Mouse (Mus musculus) 3134 (cell line): Measurements from ENCODE around the gene Dbndd1.
"Not testable (repeated sequence)": the region's sequence is repeated elsewhere in the genome, so short reads cannot be mapped to it uniquely, and the experiment has no call there.

Experiments used
- DNase-seq: peaks from one replicate; pipeline ENCODE4 v3.0.0-alpha.2; 2011; ENCODE audit warnings: low spot score; ENCODE audit not compliant: insufficient read length; ENCODE audit errors: extremely low read depth

The Dbndd1 gene

DNA sequence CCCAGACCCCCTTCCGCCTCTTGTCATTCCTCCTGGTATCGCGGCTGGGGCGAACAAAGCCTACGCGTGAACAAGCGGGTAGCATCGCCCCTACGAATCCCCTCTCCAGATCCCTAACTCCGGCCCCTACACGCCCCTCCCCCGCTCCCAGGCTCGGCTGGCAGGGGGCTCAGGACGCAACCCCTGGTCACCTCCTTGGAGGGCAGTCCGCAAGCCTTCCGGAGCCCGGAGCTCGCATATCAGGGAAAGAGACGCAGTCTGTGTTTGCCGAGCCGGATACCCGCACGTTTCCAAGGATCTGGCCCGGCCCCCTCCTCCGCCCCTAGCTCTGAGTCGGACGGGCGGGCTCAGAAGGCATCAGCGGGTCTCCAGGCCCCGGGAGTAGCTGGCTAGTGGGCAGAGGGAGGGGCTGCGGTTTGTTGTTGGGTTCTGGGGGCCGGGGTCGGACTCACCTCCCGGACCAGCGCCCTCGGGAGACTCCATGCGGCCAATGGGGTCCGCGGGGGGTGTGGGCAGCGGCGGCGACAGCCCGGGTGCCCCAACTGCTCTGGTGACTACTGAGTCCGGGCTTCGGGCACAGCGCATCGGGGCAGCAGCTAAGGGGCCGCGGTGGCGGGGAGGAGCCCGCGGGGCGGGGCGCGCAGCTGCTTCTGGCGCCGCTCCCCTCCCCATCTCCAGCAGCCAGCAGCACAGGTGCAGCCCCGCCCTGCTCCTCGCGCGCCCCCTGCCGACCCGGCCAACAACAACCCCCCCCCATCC lies at the start of gene Dbndd1:
Dbndd1 (minus strand) TSS at position 683 of the 759 bp plus-strand sequence.
- DNase-seq = no peak

- DNase-seq = not testable (repeated sequence)
These were observed 49.0 kb upstream of the Dbndd1 start for GRCm38 (mm10) chr8:123564221-123564620.

DNA sequence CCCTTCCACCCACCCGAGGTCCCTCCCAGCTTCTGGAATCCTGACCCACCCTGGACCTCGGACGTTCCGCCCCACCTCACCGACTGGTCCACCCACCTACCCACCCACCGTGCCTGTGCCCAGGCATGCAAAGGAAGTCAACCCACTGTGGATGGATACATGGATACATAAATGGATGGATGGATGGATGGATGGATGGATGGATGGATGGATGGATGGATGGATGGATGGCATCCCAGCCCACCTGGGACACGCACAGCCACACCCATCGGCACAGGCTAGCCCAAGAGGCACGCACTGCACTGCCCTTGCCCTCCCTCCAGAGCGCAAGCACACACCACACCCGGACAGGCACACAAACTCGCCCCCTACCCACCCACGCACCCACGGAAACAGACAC lies 22.4 kb upstream of the Dbndd1 start:
- DNase-seq = not testable (repeated sequence)

GRCm38 (mm10) chr8:123536990-123537380 lies 21.7 kb upstream of the Dbndd1 start:
- DNase-seq = no peak

DNA sequence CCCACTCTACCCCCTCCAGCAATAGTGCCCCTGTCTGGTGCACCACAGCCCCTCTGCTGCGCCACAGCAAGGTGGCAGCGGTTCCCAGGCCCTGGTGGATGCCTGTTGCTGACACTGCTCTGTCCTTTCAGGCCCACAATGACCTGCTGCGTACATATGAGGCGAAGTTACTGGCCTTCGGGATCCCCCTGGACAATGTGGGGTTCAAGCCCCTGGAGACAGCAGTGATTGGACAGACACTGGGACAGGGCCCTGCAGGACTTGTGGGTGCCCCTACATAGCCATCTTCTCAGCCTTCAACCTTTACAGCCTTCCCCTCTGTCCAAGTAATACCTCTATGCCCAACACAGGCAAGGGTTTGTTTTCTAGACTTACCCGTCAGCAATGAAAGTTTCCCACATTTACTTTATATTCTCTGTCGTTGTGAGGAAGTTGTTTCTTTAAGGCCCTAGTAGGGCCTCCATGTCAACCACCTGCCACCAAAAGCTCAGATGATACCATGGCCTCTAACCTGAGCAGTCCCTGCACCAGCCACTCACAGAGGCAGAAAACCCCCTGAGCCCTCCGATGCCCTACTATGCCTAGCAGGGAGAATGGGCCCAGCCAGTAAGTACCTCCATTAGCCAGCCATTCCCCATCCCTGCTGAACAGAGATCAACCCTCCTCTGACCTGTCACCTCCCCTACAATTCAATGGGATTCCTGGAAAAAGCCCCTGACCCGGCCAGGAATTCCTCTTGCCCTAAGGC lies 21.2 kb upstream of the Dbndd1 start:
- no peak for DNase-seq

- no peak for DNase-seq
These were observed 12.6 kb upstream of the Dbndd1 start for GRCm38 (mm10) chr8:123527720-123528489.

DNA sequence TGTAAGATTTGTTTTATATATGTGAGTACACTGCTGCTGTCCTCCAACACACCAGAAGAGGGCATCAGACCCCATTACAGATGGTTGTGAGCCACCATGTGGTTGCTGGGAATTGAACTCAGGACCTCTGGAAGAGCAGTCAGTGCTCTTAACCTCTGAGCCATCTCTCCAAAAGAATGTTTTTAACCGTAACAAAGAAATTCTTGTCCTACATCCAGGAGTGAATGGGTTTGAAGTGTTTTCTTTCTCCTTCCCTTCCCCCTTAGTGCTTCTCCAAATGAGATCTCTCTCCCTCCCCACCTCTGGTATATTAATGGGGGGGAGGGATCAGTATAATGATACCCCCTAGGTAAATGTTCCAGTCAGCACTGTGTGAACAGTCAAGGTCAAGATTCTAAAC lies 4.8 kb upstream of the Dbndd1 start:
- not testable (repeated sequence) for DNase-seq

DNA sequence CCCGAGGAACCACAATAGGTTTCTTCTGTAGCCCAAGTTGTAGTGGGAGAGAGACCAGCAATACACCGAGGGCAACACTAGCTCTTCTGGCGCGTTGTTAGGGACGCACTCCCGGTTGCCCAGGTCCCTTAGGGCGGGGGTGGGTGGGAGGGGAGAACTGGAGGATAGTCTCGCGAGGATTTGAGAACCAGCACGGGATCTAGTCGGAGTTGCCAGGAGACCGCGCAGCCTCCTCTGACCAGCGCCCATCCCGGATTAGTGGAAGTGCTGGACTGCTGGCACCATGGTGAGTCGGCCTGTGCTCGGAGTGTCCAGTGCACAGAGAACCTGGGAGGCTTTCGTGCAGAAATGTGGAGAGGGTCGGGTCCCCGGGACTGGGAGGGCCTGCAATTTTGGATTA lies 3.4 kb upstream of the Dbndd1 start, which contains the start of gene Gas8:
Gas8 (plus strand) TSS at position 168 of the 400 bp plus-strand sequence.
- DNase-seq = peak; percentile 85

GRCm38 (mm10) chr8:123518172-123518571 lies 2.9 kb upstream of the Dbndd1 start:
- DNase-seq = no peak

GRCm38 (mm10) chr8:123516596-123516995 lies 1.3 kb upstream of the Dbndd1 start:
- DNase-seq = peak; percentile 70

- no peak for DNase-seq
These were observed 256 bp upstream of the Dbndd1 start for GRCm38 (mm10) chr8:123515540-123515897.

GRCm38 (mm10) chr8:123514136-123514535 lies 1.1 kb downstream of the Dbndd1 start:
- DNase-seq = no peak

GRCm38 (mm10) chr8:123510819-123511218 lies 4.4 kb downstream of the Dbndd1 start:
- DNase-seq = no peak

- DNase-seq = no peak
These were observed 8.1 kb downstream of the Dbndd1 start for GRCm38 (mm10) chr8:123507153-123507552.

- DNase-seq = no peak
These were observed 9.6 kb downstream of the Dbndd1 start for GRCm38 (mm10) chr8:123505695-123506094.

- DNase-seq = no peak
These were observed 10.0 kb downstream of the Dbndd1 start for GRCm38 (mm10) chr8:123505267-123505666.

- no peak for DNase-seq
These were observed 10.6 kb downstream of the Dbndd1 start for GRCm38 (mm10) chr8:123504591-123505195.

DNA sequence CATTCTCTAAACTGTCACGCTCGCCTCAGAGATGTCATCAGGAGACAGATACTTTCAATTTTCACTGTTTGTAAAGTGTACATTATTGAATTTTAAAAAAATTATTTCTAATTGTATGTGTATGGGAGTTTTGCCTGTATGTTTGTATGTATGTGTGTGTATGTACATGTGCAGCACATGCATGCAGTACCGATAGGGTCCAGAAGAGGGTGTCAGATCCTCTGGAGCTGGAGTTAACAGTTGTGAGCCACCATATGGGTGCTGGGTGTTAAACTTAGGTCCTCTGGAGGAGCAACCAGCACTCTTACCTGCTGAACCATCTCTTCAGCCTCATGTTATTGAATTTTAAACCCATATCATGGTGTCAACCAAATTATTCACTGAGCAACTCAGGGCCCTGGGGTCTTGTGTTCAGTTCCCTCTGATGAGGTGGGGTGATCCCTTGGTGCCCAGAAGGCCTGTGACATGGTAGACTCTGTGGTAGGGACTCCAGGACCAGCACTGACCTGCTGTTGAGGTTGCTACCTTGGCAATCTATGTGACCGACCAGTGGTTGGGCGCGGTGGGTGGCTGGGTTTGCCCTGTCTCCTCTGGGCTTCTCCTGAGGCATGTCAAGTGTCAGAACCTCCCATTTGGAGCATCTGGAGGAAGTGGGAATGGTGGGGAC lies 11.3 kb downstream of the Dbndd1 start:
- no peak for DNase-seq

DNA sequence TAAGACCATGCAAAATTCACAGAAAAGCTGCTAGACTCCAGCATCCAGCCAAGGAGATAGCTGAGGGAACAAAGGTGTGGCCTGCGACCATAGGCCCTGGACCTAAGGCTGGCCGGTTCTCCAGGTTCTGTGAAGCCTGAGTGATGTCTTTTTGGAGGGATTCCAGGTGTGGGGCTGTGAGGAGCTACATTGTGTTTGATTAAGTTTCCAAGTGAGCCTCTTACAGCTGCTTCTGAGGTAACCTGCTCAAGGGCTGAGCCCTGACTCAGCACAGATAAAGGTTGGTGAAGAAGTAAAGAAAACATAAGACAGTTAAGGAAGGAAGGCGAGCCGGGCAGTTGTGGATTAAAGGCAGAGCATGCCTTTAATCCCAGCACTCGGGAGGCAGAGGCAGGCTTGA lies 13.1 kb downstream of the Dbndd1 start:
- no peak for DNase-seq

GRCm38 (mm10) chr8:123499556-123499955 lies 15.7 kb downstream of the Dbndd1 start:
- no peak for DNase-seq
